ENCODE assay signal across 26 mouse cellular contexts in the genomic region with DNA sequence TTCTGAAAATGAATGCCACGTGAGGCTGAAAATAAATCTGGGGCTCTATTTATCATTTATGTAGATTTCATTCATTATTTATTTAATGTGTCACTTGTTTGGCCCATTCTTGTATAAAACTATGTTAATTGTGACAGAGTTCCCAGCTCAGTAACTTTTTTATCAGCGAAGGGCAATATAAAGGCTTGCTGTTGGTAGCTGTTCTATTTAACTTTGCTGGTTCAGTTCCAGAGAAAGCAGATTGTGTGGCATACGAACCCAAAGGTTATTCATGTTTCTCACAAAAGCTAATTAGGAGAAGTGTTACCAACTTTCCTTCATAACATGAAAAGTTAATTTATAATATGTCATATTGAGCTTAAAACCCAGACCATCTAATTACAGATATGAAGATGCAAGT.
DNase-seq lines count a peak whose midpoint lies in the region; ATAC-seq and TF ChIP-seq lines count a peak whose summit lies in the region.
"Had no signal": no experiment of that assay in that cellular context is flagged by ENCODE, and none has a peak within 500 bp of the region (broad histone marks: within the 10 kb centered on the region; RNA-seq: fewer than 3 reads in every experiment).

No protein-coding gene starts in this region.

- TF ChIP-seq POLR2A in brain, embryonic 14.5 days (IDR thresholded peaks at IDR 0.05; ENCODE audit: borderline replicate concordance, extremely low read depth, insufficient read depth, insufficient read length, poor library complexity, severe bottlenecking) = no peak
- TF ChIP-seq POLR2A in thymus, adult 2 months (IDR thresholded peaks at IDR 0.05; ENCODE audit: control insufficient read depth, extremely low read depth, insufficient read depth, low read length, poor library complexity) = no peak

- no peak overlapping the region for H3K27ac ChIP-seq in forebrain, embryonic 14.5 days (ENCODE audit: low read depth, low read length)
- no peak overlapping the region for H3K27ac ChIP-seq in forebrain, embryonic 10.5 days
- no peak overlapping the region for H3K27ac ChIP-seq in forebrain, embryonic 16.5 days (ENCODE audit: low read length)
- no peak overlapping the region for H3K27ac ChIP-seq in thymus, adult 2 months (ENCODE audit: control insufficient read depth, insufficient read depth, low read length)
- H3K27ac ChIP-seq: embryonic facial prominence, embryonic 13.5 days; embryonic facial prominence, embryonic 15.5 days; gastrocnemius, adult 2 months had no signal

- H3K27me3 ChIP-seq in forebrain, embryonic 14.5 days (replicated peaks; ENCODE audit: control insufficient read depth, insufficient read depth, low read length) = no peaks in the 10 kb centered on the region
- H3K27me3 ChIP-seq in forebrain, embryonic 10.5 days (ENCODE audit: poor library complexity, severe bottlenecking) = no peaks in the 10 kb centered on the region
- H3K27me3 ChIP-seq in forebrain, embryonic 16.5 days (replicated peaks; ENCODE audit: control insufficient read depth, insufficient read depth, low read length) = no peaks in the 10 kb centered on the region
- H3K27me3 ChIP-seq in thymus, adult 2 months (ENCODE audit: control insufficient read depth, insufficient read depth, low read length) = no peaks in the 10 kb centered on the region
- H3K27me3 ChIP-seq: CH12.LX; embryonic facial prominence, embryonic 13.5 days; embryonic facial prominence, embryonic 15.5 days; Patski had no signal

- H3K36me3 ChIP-seq in forebrain, embryonic 14.5 days (ENCODE audit: control insufficient read depth, insufficient read depth, low read length) = no peaks in the 10 kb centered on the region
- H3K36me3 ChIP-seq in forebrain, embryonic 10.5 days (replicated peaks) = no peaks in the 10 kb centered on the region
- H3K36me3 ChIP-seq in forebrain, embryonic 16.5 days (ENCODE audit: control insufficient read depth, insufficient read depth) = no peaks in the 10 kb centered on the region
- no peaks in the 10 kb centered on the region for H3K36me3 ChIP-seq in thymus, adult 2 months (ENCODE audit: control insufficient read depth, insufficient read depth, low read length)
- H3K36me3 ChIP-seq: embryonic facial prominence, embryonic 13.5 days; embryonic facial prominence, embryonic 15.5 days; G1E had no signal

- ATAC-seq in forebrain, embryonic 14.5 days = 0 out of 2 replicates have a peak, but pooled peaks have one; percentile 46
- peak; percentile 72 for ATAC-seq in forebrain, embryonic 16.5 days
- no peak for ATAC-seq in CD4-positive, CD25-positive, alpha-beta regulatory T cell, adult 4 months
- ATAC-seq: activated CD4-positive, CD25-positive, alpha-beta regulatory T cell, adult 4 months; Patski had no signal

- no peak for TF ChIP-seq CTCF in brain, embryonic 14.5 days (IDR thresholded peaks at IDR 0.05; ENCODE audit: borderline replicate concordance, extremely low read depth, insufficient read depth, insufficient read length)
- no peak for TF ChIP-seq CTCF in thymus, adult 2 months (IDR thresholded peaks at IDR 0.05; ENCODE audit: borderline replicate concordance, control insufficient read depth, extremely low read depth, insufficient read depth, low read length, poor library complexity)

- no peak overlapping the region for H3K4me3 ChIP-seq in forebrain, embryonic 14.5 days (ENCODE audit: low read depth, low read length)
- H3K4me3 ChIP-seq in forebrain, embryonic 10.5 days = no peak overlapping the region
- no peak overlapping the region for H3K4me3 ChIP-seq in forebrain, embryonic 16.5 days (replicated peaks; ENCODE audit: low read length)
- no peak overlapping the region for H3K4me3 ChIP-seq in thymus, adult 2 months (ENCODE audit: control insufficient read depth, insufficient read depth, low read length)
- H3K4me3 ChIP-seq: embryonic facial prominence, embryonic 13.5 days; embryonic facial prominence, embryonic 15.5 days; erythroblast, embryonic 14.5 days; gastrocnemius, adult 2 months had no signal

- no peak overlapping the region for H3K9ac ChIP-seq in forebrain, embryonic 14.5 days (ENCODE audit: low read length)
- H3K9ac ChIP-seq in forebrain, embryonic 16.5 days (replicated peaks; ENCODE audit: low read depth, low read length) = no peak overlapping the region
- H3K9ac ChIP-seq: embryonic facial prominence, embryonic 13.5 days; embryonic facial prominence, embryonic 15.5 days had no signal

- WGBS in forebrain, embryonic 14.5 days = 48% methylated on average over 3 of the region's 3 CpGs
- 88% methylated on average over 3 of the region's 3 CpGs for WGBS in forebrain, embryonic 10.5 days
- WGBS in forebrain, embryonic 16.5 days = 34% methylated on average over 3 of the region's 3 CpGs
- WGBS in thymus, adult 2 months = 92% methylated on average over 3 of the region's 3 CpGs

- H3K9me3 ChIP-seq in forebrain, embryonic 14.5 days (replicated peaks; ENCODE audit: control insufficient read depth, low read length) = no peaks in the 10 kb centered on the region
- no peaks in the 10 kb centered on the region for H3K9me3 ChIP-seq in forebrain, embryonic 10.5 days
- H3K9me3 ChIP-seq in forebrain, embryonic 16.5 days (ENCODE audit: control insufficient read depth, low read length) = no peaks in the 10 kb centered on the region
- H3K9me3 ChIP-seq: embryonic facial prominence, embryonic 13.5 days; embryonic facial prominence, embryonic 15.5 days; G1E had no signal

- peak; percentile 74 for DNase-seq in forebrain, embryonic 14.5 days (ENCODE audit: low spot score)
- DNase-seq in forebrain, embryonic 10.5 days (ENCODE audit: extremely low spot score, low spot score) = no peak
- DNase-seq in brain, adult 2 months (ENCODE audit: low read depth, low spot score) = peak; percentile 5
- DNase-seq in brain, embryonic 14.5 days (ENCODE audit: low read depth) = peak; percentile 81
- DNase-seq in right cerebral cortex, postnatal 4 days = no peak
- DNase-seq in thymus, adult 2 months = no peak
- DNase-seq: adrenal gland, adult 8-10 months; adrenal gland, postnatal 14 days; adrenal gland, postnatal 36 days; cerebellum, adult 11 months; cerebellum, adult 18-20 months; cerebellum, adult 8-10 months; cerebellum, adult 9-11 months; cerebellum, postnatal 14 days; cerebellum, postnatal 36 days; embryo, embryonic 11 days; gastrocnemius, adult 2 months had no signal

- no peaks in the 10 kb centered on the region for H3K4me1 ChIP-seq in forebrain, embryonic 14.5 days (ENCODE audit: control insufficient read depth, insufficient read depth, low read length)
- no peaks in the 10 kb centered on the region for H3K4me1 ChIP-seq in forebrain, embryonic 10.5 days
- H3K4me1 ChIP-seq in forebrain, embryonic 16.5 days (replicated peaks; ENCODE audit: control insufficient read depth, insufficient read depth, low read length) = no peaks in the 10 kb centered on the region
- no peaks in the 10 kb centered on the region for H3K4me1 ChIP-seq in thymus, adult 2 months (replicated peaks; ENCODE audit: control insufficient read depth, insufficient read depth, low read length)
- H3K4me1 ChIP-seq: embryonic facial prominence, embryonic 13.5 days; embryonic facial prominence, embryonic 15.5 days had no signal

- no peak overlapping the region for H3K4me2 ChIP-seq in forebrain, embryonic 14.5 days (ENCODE audit: low read length)
- no peak overlapping the region for H3K4me2 ChIP-seq in forebrain, embryonic 16.5 days (ENCODE audit: low read length)
- H3K4me2 ChIP-seq: embryonic facial prominence, embryonic 13.5 days; embryonic facial prominence, embryonic 15.5 days had no signal

Comparison
In these comparisons a context has a peak if more than half of its experiments do, and no peak if none do; other contexts are left out.
1. DNase-seq: peak in forebrain, embryonic 14.5 days (single experiment), brain, adult 2 months (single experiment) and brain, embryonic 14.5 days (single experiment); none in forebrain, embryonic 10.5 days (single experiment), right cerebral cortex, postnatal 4 days (single experiment) and thymus, adult 2 months (single experiment).